In the genomic region with DNA sequence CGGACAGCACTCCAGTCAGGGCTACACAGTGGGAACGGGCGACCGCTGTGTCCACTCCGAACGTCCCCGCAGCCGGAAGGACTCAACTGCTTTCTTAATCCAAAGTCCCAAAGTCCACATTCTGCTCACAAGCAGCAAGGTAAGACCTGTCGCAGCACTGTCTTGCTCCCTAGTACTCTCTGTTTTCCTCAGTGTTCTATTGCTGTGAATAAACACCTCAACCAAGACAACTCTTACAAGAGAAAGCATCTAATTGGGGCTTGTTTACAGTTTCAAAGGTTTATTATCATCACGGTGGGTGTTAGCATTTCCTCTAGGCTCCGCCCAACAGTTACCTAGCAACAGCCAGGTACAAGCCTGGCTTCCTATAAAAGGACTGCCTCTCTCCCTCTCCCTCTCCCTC, we compare ENCODE assay signal across 17 mouse cellular contexts. TPM values are rescaled to one million over a fixed set of nuclear protein-coding genes. Genes with fewer than 3 reads are reported as not detected.
DNase-seq lines count a peak whose midpoint lies in the region; ATAC-seq lines count a peak whose summit lies in the region.
"Had no signal": no experiment of that assay in that cellular context is flagged by ENCODE, and none has a peak within 500 bp of the region (broad histone marks: within the 10 kb centered on the region; RNA-seq: fewer than 3 reads in every experiment).

No protein-coding gene starts in this region.

- 22% methylated on average over 11 of the region's 11 CpGs for WGBS in midbrain, embryonic 11.5 days
- 26% methylated on average over 11 of the region's 11 CpGs for WGBS in midbrain, embryonic 14.5 days
- 19% methylated on average over 11 of the region's 11 CpGs for WGBS in kidney, embryonic 14.5 days
- WGBS in liver, embryonic 15.5 days (ENCODE audit: insufficient replicate concordance) = 32% methylated on average over 11 of the region's 11 CpGs

- peak; percentile 69 for DNase-seq in midbrain, embryonic 11.5 days (ENCODE audit: low spot score, missing footprints)
- DNase-seq in midbrain, embryonic 14.5 days = no peak
- DNase-seq in layer of hippocampus, adult 18-20 months (ENCODE audit: low spot score in 2 of 2) = no peak
- DNase-seq in adrenal gland, adult (ENCODE audit: inconsistent age in 2 of 2, low spot score in 1 of 2) = no peak
- DNase-seq in urinary bladder, postnatal 25 days (ENCODE audit: low spot score) = no peak
- DNase-seq: heart, adult 18-20 months; thymus, postnatal 4 days had no signal

- H3K4me3 ChIP-seq in midbrain, embryonic 11.5 days (ENCODE audit: low read depth, low read length) = no peak overlapping the region
- H3K4me3 ChIP-seq in midbrain, embryonic 14.5 days (replicated peaks; ENCODE audit: low read depth, low read length) = no peak overlapping the region
- H3K4me3 ChIP-seq in kidney, embryonic 14.5 days (ENCODE audit: low read length) = no peak overlapping the region
- no peak overlapping the region for H3K4me3 ChIP-seq in liver, embryonic 15.5 days (replicated peaks)
- H3K4me3 ChIP-seq: embryonic facial prominence, embryonic 13.5 days; forebrain, embryonic 10.5 days; left cerebral cortex, adult 2 months; limb, embryonic 15.5 days; midbrain, embryonic 15.5 days had no signal

- no peaks in the 10 kb centered on the region for H3K36me3 ChIP-seq in midbrain, embryonic 11.5 days (ENCODE audit: control insufficient read depth, insufficient read depth, low read length)
- H3K36me3 ChIP-seq in midbrain, embryonic 14.5 days (ENCODE audit: control insufficient read depth, insufficient read depth, low read length) = no peaks in the 10 kb centered on the region
- H3K36me3 ChIP-seq in kidney, embryonic 14.5 days (ENCODE audit: control insufficient read depth, insufficient read depth, low read length) = no peaks in the 10 kb centered on the region
- no peaks in the 10 kb centered on the region for H3K36me3 ChIP-seq in liver, embryonic 15.5 days (replicated peaks)
- H3K36me3 ChIP-seq: embryonic facial prominence, embryonic 13.5 days; forebrain, embryonic 10.5 days; limb, embryonic 15.5 days; midbrain, embryonic 15.5 days had no signal

- no peaks in the 10 kb centered on the region for H3K27me3 ChIP-seq in midbrain, embryonic 11.5 days (ENCODE audit: control insufficient read depth, insufficient read depth, low read length)
- H3K27me3 ChIP-seq in midbrain, embryonic 14.5 days (ENCODE audit: control insufficient read depth, insufficient read depth, low read length) = no peaks in the 10 kb centered on the region
- H3K27me3 ChIP-seq in kidney, embryonic 14.5 days (ENCODE audit: control insufficient read depth, insufficient read depth, low read length) = no peaks in the 10 kb centered on the region
- no peaks in the 10 kb centered on the region for H3K27me3 ChIP-seq in liver, embryonic 15.5 days
- H3K27me3 ChIP-seq: embryonic facial prominence, embryonic 13.5 days; limb, embryonic 15.5 days; midbrain, embryonic 15.5 days had no signal

- H3K4me2 ChIP-seq in midbrain, embryonic 11.5 days = no peak overlapping the region
- H3K4me2 ChIP-seq in midbrain, embryonic 14.5 days (ENCODE audit: low read length) = no peak overlapping the region
- 0 out of 2 replicates have a peak overlapping the region, but pooled peaks have one; percentile 12 for H3K4me2 ChIP-seq in kidney, embryonic 14.5 days (replicated peaks; ENCODE audit: low read depth, low read length)
- peak overlapping the region; percentile 20; the same call in 1 of the 2 replicates for H3K4me2 ChIP-seq in liver, embryonic 15.5 days
- H3K4me2 ChIP-seq: embryonic facial prominence, embryonic 13.5 days; limb, embryonic 15.5 days; midbrain, embryonic 15.5 days had no signal

- H3K4me1 ChIP-seq in midbrain, embryonic 11.5 days (ENCODE audit: control insufficient read depth, insufficient read depth, low read length) = no peaks in the 10 kb centered on the region
- no peaks in the 10 kb centered on the region for H3K4me1 ChIP-seq in midbrain, embryonic 14.5 days (ENCODE audit: control insufficient read depth, insufficient read depth, low read length)
- H3K4me1 ChIP-seq in kidney, embryonic 14.5 days (ENCODE audit: control insufficient read depth, insufficient read depth, low read length) = no peaks in the 10 kb centered on the region
- H3K4me1 ChIP-seq in liver, embryonic 15.5 days (replicated peaks) = no peaks in the 10 kb centered on the region
- H3K4me1 ChIP-seq: embryonic facial prominence, embryonic 13.5 days; limb, embryonic 15.5 days; midbrain, embryonic 15.5 days had no signal

- H3K9ac ChIP-seq in midbrain, embryonic 11.5 days (ENCODE audit: low read length) = no peak overlapping the region
- H3K9ac ChIP-seq in midbrain, embryonic 14.5 days (replicated peaks; ENCODE audit: low read length) = no peak overlapping the region
- H3K9ac ChIP-seq in kidney, embryonic 14.5 days (ENCODE audit: low read depth, low read length) = no peak overlapping the region
- H3K9ac ChIP-seq in liver, embryonic 15.5 days = no peak overlapping the region
- H3K9ac ChIP-seq: embryonic facial prominence, embryonic 13.5 days; limb, embryonic 15.5 days; midbrain, embryonic 15.5 days had no signal

- H3K9me3 ChIP-seq in midbrain, embryonic 11.5 days (ENCODE audit: control insufficient read depth, low read length) = no peaks in the 10 kb centered on the region
- no peaks in the 10 kb centered on the region for H3K9me3 ChIP-seq in midbrain, embryonic 14.5 days (ENCODE audit: control insufficient read depth, low read length)
- no peaks in the 10 kb centered on the region for H3K9me3 ChIP-seq in kidney, embryonic 14.5 days (ENCODE audit: control insufficient read depth, low read length)
- H3K9me3 ChIP-seq in liver, embryonic 15.5 days (replicated peaks) = no peaks in the 10 kb centered on the region
- H3K9me3 ChIP-seq: embryonic facial prominence, embryonic 13.5 days; forebrain, embryonic 10.5 days; limb, embryonic 15.5 days; midbrain, embryonic 15.5 days had no signal

- no peak for ATAC-seq in midbrain, embryonic 11.5 days (ENCODE audit: low FRiP score)
- ATAC-seq in midbrain, embryonic 14.5 days (ENCODE audit: low FRiP score, low TSS enrichment) = no peak
- no peak for ATAC-seq in kidney, embryonic 14.5 days (ENCODE audit: low FRiP score, low TSS enrichment)
- peak; percentile 25; the same call in 1 of the 2 replicates for ATAC-seq in liver, embryonic 15.5 days (ENCODE audit: insufficient read depth)
- ATAC-seq: midbrain, embryonic 15.5 days had no signal

- no peak overlapping the region for H3K27ac ChIP-seq in midbrain, embryonic 11.5 days (ENCODE audit: low read depth, low read length)
- H3K27ac ChIP-seq in midbrain, embryonic 14.5 days (replicated peaks; ENCODE audit: low read depth, low read length) = no peak overlapping the region
- H3K27ac ChIP-seq in kidney, embryonic 14.5 days (ENCODE audit: low read depth, low read length) = no peak overlapping the region
- no peak overlapping the region for H3K27ac ChIP-seq in liver, embryonic 15.5 days (replicated peaks)
- H3K27ac ChIP-seq: embryonic facial prominence, embryonic 13.5 days; forebrain, embryonic 10.5 days; left cerebral cortex, adult 2 months; limb, embryonic 15.5 days; macrophage; midbrain, embryonic 15.5 days had no signal

RNA-seq across cellular contexts. Expression of a gene that starts 16.6 kb away (rescaled TPM):
- polyA plus RNA-seq in midbrain, embryonic 11.5 days (2014; fragmentation: Nextera tagmentation; extraction: Ambion mirVana) = 0.38 and 0.54 TPM in 2 replicates
- polyA plus RNA-seq in midbrain, embryonic 14.5 days (2014; fragmentation: Nextera tagmentation; extraction: Ambion mirVana) = 0.59 and 0.72 TPM in 2 replicates
- 0.39 and 0.77 TPM in 2 replicates for polyA plus RNA-seq in kidney, embryonic 14.5 days (2014; fragmentation: Nextera tagmentation; extraction: Ambion mirVana)
- 0.06 and 0.07 TPM in 2 replicates for polyA plus RNA-seq in liver, embryonic 15.5 days (2015; fragmentation: Nextera tagmentation; extraction: Ambion mirVana)
- 1 to 10 TPM; 2.3 to 2.9 TPM for total RNA-seq in layer of hippocampus, adult 18-20 months (2021)
- total RNA-seq: gastrocnemius, adult 18-20 months; heart, postnatal 25 days had no signal
- polyA plus RNA-seq: macrophage had no signal

RNA-seq across cellular contexts. Expression of a gene that starts 19.3 kb away (rescaled TPM):
- polyA plus RNA-seq in midbrain, embryonic 11.5 days (2014; fragmentation: Nextera tagmentation; extraction: Ambion mirVana) = 51.9 and 54.3 TPM in 2 replicates
- polyA plus RNA-seq in midbrain, embryonic 14.5 days (2014; fragmentation: Nextera tagmentation; extraction: Ambion mirVana) = 40.3 and 55.3 TPM in 2 replicates
- 23.6 and 45.2 TPM in 2 replicates for polyA plus RNA-seq in kidney, embryonic 14.5 days (2014; fragmentation: Nextera tagmentation; extraction: Ambion mirVana)
- 7.5 and 9.2 TPM in 2 replicates for polyA plus RNA-seq in liver, embryonic 15.5 days (2015; fragmentation: Nextera tagmentation; extraction: Ambion mirVana)
- total RNA-seq in layer of hippocampus, adult 18-20 months (2021) = 10 to 100 TPM; 30.2 to 32.2 TPM

RNA-seq across cellular contexts. Expression of a gene that starts 33.2 kb away (rescaled TPM):
- polyA plus RNA-seq in midbrain, embryonic 11.5 days (2014; fragmentation: Nextera tagmentation; extraction: Ambion mirVana) = 0.07 and 0.16 TPM in 2 replicates
- 3.2 and 4.7 TPM in 2 replicates for polyA plus RNA-seq in midbrain, embryonic 14.5 days (2014; fragmentation: Nextera tagmentation; extraction: Ambion mirVana)
- 0.40 and 0.61 TPM in 2 replicates for polyA plus RNA-seq in kidney, embryonic 14.5 days (2014; fragmentation: Nextera tagmentation; extraction: Ambion mirVana)
- polyA plus RNA-seq in liver, embryonic 15.5 days (2015; fragmentation: Nextera tagmentation; extraction: Ambion mirVana) = 0.89 and 0.90 TPM in 2 replicates
- total RNA-seq in layer of hippocampus, adult 18-20 months (2021) = 10 to 100 TPM; 79.2 to 82.5 TPM

RNA-seq across cellular contexts. Expression of a gene that starts 43.0 kb away (rescaled TPM):
- 55.9 and 58.9 TPM in 2 replicates for polyA plus RNA-seq in midbrain, embryonic 11.5 days (2014; fragmentation: Nextera tagmentation; extraction: Ambion mirVana)
- polyA plus RNA-seq in midbrain, embryonic 14.5 days (2014; fragmentation: Nextera tagmentation; extraction: Ambion mirVana) = 48.5 and 76.5 TPM in 2 replicates
- polyA plus RNA-seq in kidney, embryonic 14.5 days (2014; fragmentation: Nextera tagmentation; extraction: Ambion mirVana) = 82.1 and 107 TPM in 2 replicates
- 9.9 and 10.5 TPM in 2 replicates for polyA plus RNA-seq in liver, embryonic 15.5 days (2015; fragmentation: Nextera tagmentation; extraction: Ambion mirVana)
- 100 to 1,000 TPM; 194 to 199 TPM for total RNA-seq in layer of hippocampus, adult 18-20 months (2021)

Comparison
In these comparisons a context has a peak if more than half of its experiments do, and no peak if none do; other contexts are left out.
1. H3K4me2 ChIP-seq: peak in kidney, embryonic 14.5 days (single experiment) and liver, embryonic 15.5 days (single experiment); none in midbrain, embryonic 11.5 days (single experiment) and midbrain, embryonic 14.5 days (single experiment).